Mouse (Mus musculus): Measurements from ENCODE around the gene Hils1.
"Not testable (repeated sequence)": the region's sequence is repeated elsewhere in the genome, so short reads cannot be mapped to it uniquely, and the experiment has no call there.

Gene Hils1

GRCm38 (mm10) chr11:95004136-95004936, 36.9 kb downstream of the Hils1 start:
- no peak for DNase-seq (ENCODE audit: low spot score)

- no peak for DNase-seq (ENCODE audit: low spot score)
Measured at GRCm38 (mm10) chr11:95004937-95005198, 37.5 kb downstream of the Hils1 start.

GRCm38 (mm10) chr11:95006038-95006437, 38.6 kb downstream of the Hils1 start:
- DNase-seq (ENCODE audit: low spot score) = no peak

GRCm38 (mm10) chr11:95006525-95007219, 39.3 kb downstream of the Hils1 start:
- no peak for DNase-seq (ENCODE audit: low spot score)

GRCm38 (mm10) chr11:95007418-95007817, 40.0 kb downstream of the Hils1 start:
- DNase-seq (ENCODE audit: low spot score) = no peak

GRCm38 (mm10) chr11:95008661-95009628, 41.6 kb downstream of the Hils1 start:
- no peak for DNase-seq (ENCODE audit: low spot score)

GRCm38 (mm10) chr11:95009629-95010014, 42.2 kb downstream of the Hils1 start, which contains the start of gene Samd14:
TSS of gene Samd14 (plus strand) at chr11:95009879.
- DNase-seq (ENCODE audit: low spot score) = no peak

GRCm38 (mm10) chr11:95010141-95010739, 42.8 kb downstream of the Hils1 start:
- DNase-seq (ENCODE audit: low spot score) = no peak

- not testable (repeated sequence) for DNase-seq (ENCODE audit: low spot score)
Measured at GRCm38 (mm10) chr11:95010841-95011403, 43.5 kb downstream of the Hils1 start.

GRCm38 (mm10) chr11:95011416-95011815, 44.0 kb downstream of the Hils1 start:
- DNase-seq (ENCODE audit: low spot score) = no peak

GRCm38 (mm10) chr11:95012075-95012474, 44.7 kb downstream of the Hils1 start:
- DNase-seq (ENCODE audit: low spot score) = no peak

- DNase-seq (ENCODE audit: low spot score) = no peak
Measured at GRCm38 (mm10) chr11:95012487-95012886, 45.1 kb downstream of the Hils1 start.

GRCm38 (mm10) chr11:95015484-95015883, 48.1 kb downstream of the Hils1 start:
- DNase-seq (ENCODE audit: low spot score) = no peak

Measured in ovary, postnatal 10 days (tissue).